Mouse (Mus musculus): ENCODE data around the gene Prkn. TPM values are rescaled to one million over a fixed set of nuclear protein-coding genes. Genes with fewer than 3 reads are reported as not detected.
"Not testable (repeated sequence)": the region's sequence is repeated elsewhere in the genome, so short reads cannot be mapped to it uniquely, and the experiment has no call there.

Gene Prkn
- polyA plus RNA-seq, 1 experiment = 16.7 TPM

- Histone ChIP-seq H3K4me1 (ENCODE audit: control insufficient read depth, insufficient read depth, low read length) (peaks cover 5% of the 10 kb centered on the region), H3K4me3 (replicated peaks; ENCODE audit: insufficient read depth, low read depth, low read length) (no peak overlapping the region), H3K27ac (ENCODE audit: insufficient read depth, low read length) (no peak overlapping the region), H3K27me3 (ENCODE audit: control insufficient read depth, insufficient read depth, low read length) (no peaks in the 10 kb centered on the region)
- peak; percentile 19 to 30 for DNase-seq
- 54% methylated on average over 17 of the region's 17 CpGs for WGBS
- no peak for TF ChIP-seq POLR2A (IDR thresholded peaks at IDR 0.05; ENCODE audit: borderline replicate concordance, insufficient read depth, low read length)
- no peak for TF ChIP-seq CTCF (IDR thresholded peaks at IDR 0.05; ENCODE audit: borderline replicate concordance, insufficient read depth, low read depth, low read length)
These were observed 1138.2 kb downstream of the Prkn start for GRCm38 (mm10) chr17:11978260-11978821.

- no peaks in the 10 kb centered on the region for H3K4me1 ChIP-seq (ENCODE audit: control insufficient read depth, insufficient read depth, low read length)
- H3K27ac ChIP-seq (ENCODE audit: insufficient read depth, low read length) = no peak overlapping the region
- DNase-seq = no peak
- no peak overlapping the region for H3K4me3 ChIP-seq (replicated peaks; ENCODE audit: insufficient read depth, low read depth, low read length)
- no peak for TF ChIP-seq CTCF (IDR thresholded peaks at IDR 0.05; ENCODE audit: borderline replicate concordance, insufficient read depth, low read depth, low read length)
- TF ChIP-seq POLR2A (IDR thresholded peaks at IDR 0.05; ENCODE audit: borderline replicate concordance, insufficient read depth, low read length) = no peak
- no peaks in the 10 kb centered on the region for H3K27me3 ChIP-seq (ENCODE audit: control insufficient read depth, insufficient read depth, low read length)
- 65% methylated on average over 9 of the region's 9 CpGs for WGBS
These were observed 1141.5 kb downstream of the Prkn start for GRCm38 (mm10) chr17:11981666-11982065.

- TF ChIP-seq POLR2A (IDR thresholded peaks at IDR 0.05; ENCODE audit: borderline replicate concordance, insufficient read depth, low read length) (no peak), CTCF (IDR thresholded peaks at IDR 0.05; ENCODE audit: borderline replicate concordance, insufficient read depth, low read depth, low read length) (no peak)
- 80% methylated on average over 14 of the region's 14 CpGs for WGBS
These were observed 1148.1 kb downstream of the Prkn start for GRCm38 (mm10) chr17:11988110-11988837.

GRCm38 (mm10) chr17:11989296-11989695 lies 1149.1 kb downstream of the Prkn start:
- H3K4me1 ChIP-seq (ENCODE audit: control insufficient read depth, insufficient read depth, low read length) = no peaks in the 10 kb centered on the region
- no peaks in the 10 kb centered on the region for H3K27me3 ChIP-seq (ENCODE audit: control insufficient read depth, insufficient read depth, low read length)
- H3K27ac ChIP-seq (ENCODE audit: insufficient read depth, low read length) = no peak overlapping the region
- H3K4me3 ChIP-seq (replicated peaks; ENCODE audit: insufficient read depth, low read depth, low read length) = no peak overlapping the region
- DNase-seq = no peak
- TF ChIP-seq POLR2A (IDR thresholded peaks at IDR 0.05; ENCODE audit: borderline replicate concordance, insufficient read depth, low read length) (no peak), CTCF (IDR thresholded peaks at IDR 0.05; ENCODE audit: borderline replicate concordance, insufficient read depth, low read depth, low read length) (no peak)
- WGBS = 86% methylated on average over 4 of the region's 4 CpGs

More at GRCm38 (mm10) chr17:11988110-11988837, 1148.1 kb downstream of the Prkn start:
- Histone ChIP-seq H3K27me3 (ENCODE audit: control insufficient read depth, insufficient read depth, low read length) (no peaks in the 10 kb centered on the region), H3K27ac (ENCODE audit: insufficient read depth, low read length) (no peak overlapping the region), H3K4me3 (replicated peaks; ENCODE audit: insufficient read depth, low read depth, low read length) (no peak overlapping the region), H3K4me1 (ENCODE audit: control insufficient read depth, insufficient read depth, low read length) (no peaks in the 10 kb centered on the region)
- no peak for DNase-seq

- H3K4me1 ChIP-seq (ENCODE audit: control insufficient read depth, insufficient read depth, low read length) = no peaks in the 10 kb centered on the region
- no peak overlapping the region for H3K4me3 ChIP-seq (replicated peaks; ENCODE audit: insufficient read depth, low read depth, low read length)
- no peaks in the 10 kb centered on the region for H3K27me3 ChIP-seq (ENCODE audit: control insufficient read depth, insufficient read depth, low read length)
- TF ChIP-seq POLR2A (IDR thresholded peaks at IDR 0.05; ENCODE audit: borderline replicate concordance, insufficient read depth, low read length) = no peak
- TF ChIP-seq CTCF (IDR thresholded peaks at IDR 0.05; ENCODE audit: borderline replicate concordance, insufficient read depth, low read depth, low read length) = no peak
- 57% methylated on average over 11 of the region's 11 CpGs for WGBS
- DNase-seq = no peak
- no peak overlapping the region for H3K27ac ChIP-seq (ENCODE audit: insufficient read depth, low read length)
These were observed 1150.4 kb downstream of the Prkn start for GRCm38 (mm10) chr17:11990386-11991087.

- WGBS = 18% methylated on average over 8 of the region's 8 CpGs
- Histone ChIP-seq H3K27ac (ENCODE audit: insufficient read depth, low read length) (no peak overlapping the region), H3K4me3 (replicated peaks; ENCODE audit: insufficient read depth, low read depth, low read length) (peak overlapping the region; percentile 42), H3K27me3 (ENCODE audit: control insufficient read depth, insufficient read depth, low read length) (no peaks in the 10 kb centered on the region), H3K4me1 (ENCODE audit: control insufficient read depth, insufficient read depth, low read length) (no peaks in the 10 kb centered on the region)
- peak; percentile 42 to 46 for DNase-seq
- TF ChIP-seq POLR2A (IDR thresholded peaks at IDR 0.05; ENCODE audit: borderline replicate concordance, insufficient read depth, low read length) (no peak), CTCF (IDR thresholded peaks at IDR 0.05; ENCODE audit: borderline replicate concordance, insufficient read depth, low read depth, low read length) (peak; percentile 72; the same call in 1 of the 2 replicates)
These were observed 1153.1 kb downstream of the Prkn start for GRCm38 (mm10) chr17:11993249-11993648.

- no peak overlapping the region for H3K4me3 ChIP-seq (replicated peaks; ENCODE audit: insufficient read depth, low read depth, low read length)
- TF ChIP-seq CTCF (IDR thresholded peaks at IDR 0.05; ENCODE audit: borderline replicate concordance, insufficient read depth, low read depth, low read length) = no peak
- TF ChIP-seq POLR2A (IDR thresholded peaks at IDR 0.05; ENCODE audit: borderline replicate concordance, insufficient read depth, low read length) = no peak
- no peak for DNase-seq
- H3K27ac ChIP-seq (ENCODE audit: insufficient read depth, low read length) = no peak overlapping the region
- 87% methylated on average over 3 of the region's 3 CpGs for WGBS
- no peaks in the 10 kb centered on the region for H3K27me3 ChIP-seq (ENCODE audit: control insufficient read depth, insufficient read depth, low read length)
- no peaks in the 10 kb centered on the region for H3K4me1 ChIP-seq (ENCODE audit: control insufficient read depth, insufficient read depth, low read length)
These were observed 1154.1 kb downstream of the Prkn start for GRCm38 (mm10) chr17:11994252-11994651.

- H3K4me1 ChIP-seq (ENCODE audit: control insufficient read depth, insufficient read depth, low read length); H3K27me3 ChIP-seq (ENCODE audit: control insufficient read depth, insufficient read depth, low read length); DNase-seq; H3K4me3 ChIP-seq (replicated peaks; ENCODE audit: insufficient read depth, low read depth, low read length); H3K27ac ChIP-seq (ENCODE audit: insufficient read depth, low read length): not testable (repeated sequence)
- WGBS = 91% methylated on average over 3 of the region's 3 CpGs
These were observed 1154.6 kb downstream of the Prkn start for GRCm38 (mm10) chr17:11994754-11995153.

Measured in cerebellum, adult 2 months (tissue).